In the genomic region with DNA sequence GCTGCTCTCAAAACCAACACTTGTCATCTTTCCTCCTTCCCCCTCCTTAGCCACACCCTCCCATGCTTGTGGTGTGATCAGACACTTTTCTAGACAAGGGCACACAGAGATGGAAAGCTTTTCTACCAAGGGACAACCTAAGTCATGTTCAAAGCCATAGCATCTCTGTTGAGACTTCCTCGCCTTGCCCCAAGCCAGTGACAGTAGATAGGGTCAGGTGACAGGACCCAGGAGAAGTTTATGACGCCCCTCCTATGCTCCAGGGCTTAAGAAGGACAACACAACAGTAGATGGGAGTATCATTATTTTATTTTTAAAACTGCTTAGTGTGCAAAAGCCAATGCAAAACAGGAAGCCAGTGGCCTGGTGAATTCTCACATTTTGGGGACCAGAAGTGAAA, we compare ENCODE assay signal across 19 mouse cellular contexts. TPM values are rescaled to one million over a fixed set of nuclear protein-coding genes. Genes with fewer than 3 reads are reported as not detected.
DNase-seq lines count a peak whose midpoint lies in the region; ATAC-seq and TF ChIP-seq lines count a peak whose summit lies in the region.
"Had no signal": no experiment of that assay in that cellular context is flagged by ENCODE, and none has a peak within 500 bp of the region (broad histone marks: within the 10 kb centered on the region; RNA-seq: fewer than 3 reads in every experiment).

No protein-coding gene starts in this region.

- H3K9ac ChIP-seq in liver, postnatal 0 days (replicated peaks), result no peak overlapping the region
- H3K9ac ChIP-seq in liver, embryonic 12.5 days, result no peak overlapping the region
- no peak overlapping the region for H3K9ac ChIP-seq in CH12.LX (ENCODE audit: insufficient read depth, low read depth)
- H3K9ac ChIP-seq: hindbrain, embryonic 13.5 days; midbrain, embryonic 12.5 days; neural tube, embryonic 13.5 days had no signal

- no peak for TF ChIP-seq RAD21 in CH12.LX (IDR thresholded peaks at IDR 0.05; ENCODE audit: low read depth, low read length)

- H3K9me3 ChIP-seq in liver, postnatal 0 days (ENCODE audit: low read length), result no peaks in the 10 kb centered on the region
- H3K9me3 ChIP-seq in liver, embryonic 12.5 days (replicated peaks), result no peaks in the 10 kb centered on the region
- no peaks in the 10 kb centered on the region for H3K9me3 ChIP-seq in CH12.LX (replicated peaks; ENCODE audit: low read length)
- no peaks in the 10 kb centered on the region for H3K9me3 ChIP-seq in megakaryocyte, embryonic 14.5 days
- H3K9me3 ChIP-seq: G1E; hindbrain, embryonic 13.5 days; midbrain, embryonic 12.5 days; neural tube, embryonic 13.5 days had no signal

- H3K27me3 ChIP-seq in liver, postnatal 0 days (ENCODE audit: insufficient read depth, low read length), result no peaks in the 10 kb centered on the region
- no peaks in the 10 kb centered on the region for H3K27me3 ChIP-seq in liver, embryonic 12.5 days (replicated peaks)
- no peaks in the 10 kb centered on the region for H3K27me3 ChIP-seq in CH12.LX (replicated peaks)
- H3K27me3 ChIP-seq in megakaryocyte, embryonic 14.5 days (replicated peaks), result no peaks in the 10 kb centered on the region
- H3K27me3 ChIP-seq: hindbrain, embryonic 13.5 days; neural tube, embryonic 13.5 days had no signal

- H3K36me3 ChIP-seq in liver, postnatal 0 days (replicated peaks; ENCODE audit: insufficient read depth, low read length), result no peaks in the 10 kb centered on the region
- no peaks in the 10 kb centered on the region for H3K36me3 ChIP-seq in liver, embryonic 12.5 days
- H3K36me3 ChIP-seq in CH12.LX (replicated peaks in 1 of 2; ENCODE audit: control insufficient read depth in 1 of 2, insufficient read depth in 1 of 2, low read length in 1 of 2), result no peaks in the 10 kb centered on the region
- H3K36me3 ChIP-seq in megakaryocyte, embryonic 14.5 days (replicated peaks; ENCODE audit: low read length), result peaks cover 46% of the 10 kb centered on the region
- H3K36me3 ChIP-seq: G1E; hindbrain, embryonic 13.5 days; midbrain, embryonic 12.5 days; neural tube, embryonic 13.5 days had no signal

- peak overlapping the region; percentile 70 for H3K27ac ChIP-seq in liver, postnatal 0 days (ENCODE audit: low read depth)
- H3K27ac ChIP-seq in liver, embryonic 12.5 days, result no peak overlapping the region
- H3K27ac ChIP-seq in CH12.LX (ENCODE audit: insufficient read depth, low read depth), result peak overlapping the region; percentile 78
- H3K27ac ChIP-seq: hindbrain, embryonic 13.5 days; midbrain, embryonic 12.5 days; neural tube, embryonic 13.5 days; stomach, postnatal 0 days had no signal

- DNase-seq in liver, postnatal 0 days, result no peak
- DNase-seq in B cell, adult 2 months, result peak; percentile 61 to 64
- DNase-seq in CH12.LX (ENCODE audit: extremely low read depth), result peak; percentile 68
- DNase-seq in right cerebral cortex, postnatal 4 days, result no peak
- DNase-seq in kidney, adult 8-10 months, result no peak
- no peak for DNase-seq in cerebellum, postnatal 25 days
- DNase-seq: cerebellum, adult 9-10 months; right cerebral cortex, adult 18-20 months had no signal

- no peak for TF ChIP-seq EP300 in liver, postnatal 0 days (IDR thresholded peaks at IDR 0.05; ENCODE audit: low read depth)
- no peak; the same call in 1 of the 2 replicates for TF ChIP-seq EP300 in CH12.LX (IDR thresholded peaks at IDR 0.05; ENCODE audit: low read length)

- 44% methylated on average over 2 of the region's 2 CpGs for WGBS in liver, postnatal 0 days (ENCODE audit: insufficient replicate concordance)
- 48% methylated on average over 2 of the region's 2 CpGs for WGBS in liver, embryonic 12.5 days (ENCODE audit: insufficient replicate concordance)

- TF ChIP-seq POLR2A in CH12.LX (IDR thresholded peaks at IDR 0.05; ENCODE audit: low read depth, low read length), result no peak

- dilution Hi-C loops in CH12.LX (cut with MboI; ENCODE audit: extremely low pct_ligation_motif_present, extremely low pct_unique_long_range_greater_than_20kb, low sequenced_read_pairs), result no loop called here

- no peak; the same call in 1 of the 2 replicates for ATAC-seq in liver, postnatal 0 days
- no peak for ATAC-seq in liver, embryonic 12.5 days

- H3K4me1 ChIP-seq in liver, postnatal 0 days (ENCODE audit: insufficient read depth), result peaks cover 23% of the 10 kb centered on the region
- H3K4me1 ChIP-seq in liver, embryonic 12.5 days, result peaks cover 27% of the 10 kb centered on the region
- H3K4me1 ChIP-seq in CH12.LX (ENCODE audit: control insufficient read depth in 1 of 2, insufficient read depth in 2 of 2), result peaks cover 59 to 99% of the 10 kb centered on the region in 2 experiments
- H3K4me1 ChIP-seq in megakaryocyte, embryonic 14.5 days, result peaks cover 100% of the 10 kb centered on the region
- H3K4me1 ChIP-seq: hindbrain, embryonic 13.5 days; midbrain, embryonic 12.5 days; neural tube, embryonic 13.5 days had no signal

- no peak overlapping the region for H3K4me3 ChIP-seq in liver, postnatal 0 days (ENCODE audit: low read depth, low read length)
- H3K4me3 ChIP-seq in liver, embryonic 12.5 days, result no peak overlapping the region
- no peak overlapping the region for H3K4me3 ChIP-seq in CH12.LX (replicated peaks in 1 of 3; ENCODE audit: low read depth in 2 of 3, low read length in 2 of 3, poor library complexity in 1 of 3)
- H3K4me3 ChIP-seq in megakaryocyte, embryonic 14.5 days (replicated peaks), result peak overlapping the region; percentile 4
- H3K4me3 ChIP-seq: hindbrain, embryonic 13.5 days; midbrain, embryonic 12.5 days; neural tube, embryonic 13.5 days had no signal

- in situ Hi-C loops in CH12.LX (cut with MboI; ENCODE audit: low pct_ligation_motif_present, low pct_unique_long_range_greater_than_20kb, low sequenced_read_pairs), result no loop called here

- H3K79me2 ChIP-seq in CH12.LX (replicated peaks; ENCODE audit: control insufficient read depth, extremely low read depth, insufficient read depth, poor library complexity, severe bottlenecking), result no peaks in the 10 kb centered on the region

- no peak for TF ChIP-seq CTCF in liver, postnatal 0 days (IDR thresholded peaks at IDR 0.05; ENCODE audit: low read depth)
- TF ChIP-seq CTCF in CH12.LX (conservative IDR thresholded peaks at IDR 0.05 in 1 of 2, IDR thresholded peaks at IDR 0.05 in 1 of 2; ENCODE audit: low read depth in 2 of 2, low read length in 2 of 2), result no peak

- no peak overlapping the region for H3K4me2 ChIP-seq in liver, postnatal 0 days (ENCODE audit: low read depth, low read length)
- no peak overlapping the region for H3K4me2 ChIP-seq in liver, embryonic 12.5 days
- H3K4me2 ChIP-seq in CH12.LX (ENCODE audit: insufficient read depth, low read depth, poor library complexity, severe bottlenecking), result no peak overlapping the region; the same call in 1 of the 2 replicates
- H3K4me2 ChIP-seq: hindbrain, embryonic 13.5 days; midbrain, embryonic 12.5 days; neural tube, embryonic 13.5 days had no signal

TF ChIP-seq in CH12.LX, 34 proteins besides CTCF, POLR2A, EP300 and RAD21:
- TF ChIP-seq USF1 (IDR thresholded peaks at IDR 0.05; ENCODE audit: low read depth, low read length) (no peak), MYC (IDR thresholded peaks at IDR 0.05; ENCODE audit: low read depth, low read length) (no peak), CHD2 (IDR thresholded peaks at IDR 0.05; ENCODE audit: low read length) (no peak), JUN (IDR thresholded peaks at IDR 0.05; ENCODE audit: insufficient read depth, low read depth, low read length) (no peak), ETS1 (conservative IDR thresholded peaks at IDR 0.05; ENCODE audit: low read depth, low read length) (peak; percentile 4; the same call in 1 of the 2 replicates), ZC3H11A (IDR thresholded peaks at IDR 0.05; ENCODE audit: low read depth, low read length) (no peak), GABPA (IDR thresholded peaks at IDR 0.05; ENCODE audit: insufficient replicate concordance, low read depth, low read length) (no peak), RCOR1 (conservative IDR thresholded peaks at IDR 0.05; ENCODE audit: low read depth, low read length) (no peak), MAX (IDR thresholded peaks at IDR 0.05; ENCODE audit: low read length) (no peak; the same call in 1 of the 2 replicates), HCFC1 (IDR thresholded peaks at IDR 0.05; ENCODE audit: low read depth, low read length) (no peak), ZKSCAN1 (IDR thresholded peaks at IDR 0.05; ENCODE audit: borderline replicate concordance, low read depth, low read length) (no peak), UBTF (IDR thresholded peaks at IDR 0.05; ENCODE audit: low read depth, low read length) (no peak), PAX5 (IDR thresholded peaks at IDR 0.05; ENCODE audit: low read length) (no peak), MAZ (IDR thresholded peaks at IDR 0.05; ENCODE audit: low read depth, low read length) (0 out of 2 replicates have a peak, but pooled peaks have one; percentile 41), SMC3 (IDR thresholded peaks at IDR 0.05; ENCODE audit: low read depth, low read length) (no peak), MAFK (IDR thresholded peaks at IDR 0.05; ENCODE audit: insufficient replicate concordance, low read length) (peak; percentile 96), ZNF384 (IDR thresholded peaks at IDR 0.05; ENCODE audit: low read depth, low read length) (no peak)

RNA-seq across cellular contexts. Expression of a gene that starts 21.4 kb away (rescaled TPM):
- 2.4 and 2.7 TPM in 2 replicates for polyA plus RNA-seq in liver, postnatal 0 days (2015; fragmentation: Nextera tagmentation; extraction: Ambion mirVana)
- 2.9 and 3.1 TPM in 2 replicates for polyA plus RNA-seq in liver, embryonic 12.5 days (2016; fragmentation: Nextera tagmentation; extraction: Ambion mirVana)
- 3.4 and 3.9 TPM in 2 replicates for total RNA-seq in CH12.LX (2012; rRNA removed)
- total RNA-seq in CH12.LX (2014; rRNA removed), result 3.1 and 3.7 TPM in 2 replicates
- 4.5 and 5.1 TPM in 2 replicates for polyA plus RNA-seq in CH12.LX (2012; ENCODE audit: insufficient read length, low read depth)
- 4.8 and 7.7 TPM in 2 replicates for polyA plus RNA-seq in megakaryocyte, embryonic 14.5 days (2012; ENCODE audit: insufficient read depth, low replicate concordance)

RNA-seq across cellular contexts. Expression of a gene that starts 43.6 kb away (rescaled TPM):
- not detected in 2 replicates for polyA plus RNA-seq in liver, postnatal 0 days (2015; fragmentation: Nextera tagmentation; extraction: Ambion mirVana)
- not detected in 2 replicates for polyA plus RNA-seq in liver, embryonic 12.5 days (2016; fragmentation: Nextera tagmentation; extraction: Ambion mirVana)
- total RNA-seq in CH12.LX (2012; rRNA removed) (not detected in 2 replicates), CH12.LX (2014; rRNA removed) (not detected in 2 replicates)
- not detected in 2 replicates for polyA plus RNA-seq in CH12.LX (2012; ENCODE audit: insufficient read length, low read depth)
- polyA plus RNA-seq in megakaryocyte, embryonic 14.5 days (2012; ENCODE audit: insufficient read depth, low replicate concordance), result not detected in 2 replicates
- total RNA-seq: layer of hippocampus, postnatal 10 days had no signal
- polyA plus RNA-seq: brain, embryonic 14.5 days; embryonic facial prominence, embryonic 11.5 days; G1E; heart, embryonic 14.5 days; hindbrain, embryonic 13.5 days; midbrain, embryonic 12.5 days; neural tube, embryonic 13.5 days had no signal

Comparison
In these comparisons a context has a peak if more than half of its experiments do, and no peak if none do; other contexts are left out.
1. DNase-seq: peak in B cell, adult 2 months (2 of 2) and CH12.LX (single experiment); none in liver, postnatal 0 days (single experiment), right cerebral cortex, postnatal 4 days (single experiment), kidney, adult 8-10 months (0 of 2) and cerebellum, postnatal 25 days (0 of 2).